Mouse (Mus musculus) layer of hippocampus, adult 18-20 months (tissue): ENCODE measurements around the gene Tert. TPM values are rescaled to one million over a fixed set of nuclear protein-coding genes. Genes with fewer than 3 reads are reported as not detected.

Experiments
- DNase-seq, 2 experiments: peaks; one replicate each; pipeline ENCODE4 v3.0.0; 2022; ENCODE audit warnings: low spot score in 2 of 2
- long read RNA-seq: library from polyadenylated mRNA; stranded (forward); transcript quantifications from one replicate; pipeline ENCODE4 v2.0.0, GENCODE M21; 2021
- total RNA-seq, 2 experiments: library from RNA; stranded (reverse); gene quantifications; 2 replicates each; pipeline ENCODE4 v1.2.3; 2021

Gene Tert
- 1 to 10 TPM; 2.4 to 3.6 TPM for total RNA-seq
- long read RNA-seq = 0 reads

DNA sequence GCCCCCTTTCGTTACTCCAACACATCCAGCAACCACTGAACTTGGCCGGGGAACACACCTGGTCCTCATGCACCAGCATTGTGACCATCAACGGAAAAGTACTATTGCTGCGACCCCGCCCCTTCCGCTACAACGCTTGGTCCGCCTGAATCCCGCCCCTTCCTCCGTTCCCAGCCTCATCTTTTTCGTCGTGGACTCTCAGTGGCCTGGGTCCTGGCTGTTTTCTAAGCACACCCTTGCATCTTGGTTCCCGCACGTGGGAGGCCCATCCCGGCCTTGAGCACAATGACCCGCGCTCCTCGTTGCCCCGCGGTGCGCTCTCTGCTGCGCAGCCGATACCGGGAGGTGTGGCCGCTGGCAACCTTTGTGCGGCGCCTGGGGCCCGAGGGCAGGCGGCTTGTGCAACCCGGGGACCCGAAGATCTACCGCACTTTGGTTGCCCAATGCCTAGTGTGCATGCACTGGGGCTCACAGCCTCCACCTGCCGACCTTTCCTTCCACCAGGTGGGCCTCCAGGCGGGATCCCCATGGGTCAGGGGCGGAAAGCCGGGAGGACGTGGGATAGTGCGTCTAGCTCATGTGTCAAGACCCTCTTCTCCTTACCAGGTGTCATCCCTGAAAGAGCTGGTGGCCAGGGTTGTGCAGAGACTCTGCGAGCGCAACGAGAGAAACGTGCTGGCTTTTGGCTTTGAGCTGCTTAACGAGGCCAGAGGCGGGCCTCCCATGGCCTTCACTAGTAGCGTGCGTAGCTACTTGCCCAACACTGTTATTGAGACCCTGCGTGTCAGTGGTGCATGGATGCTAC, at the start of gene Tert:
Tert (plus strand) TSS at position 167 of the 805 bp plus-strand sequence.
- peak; percentile 30 to 50 for DNase-seq

DNA sequence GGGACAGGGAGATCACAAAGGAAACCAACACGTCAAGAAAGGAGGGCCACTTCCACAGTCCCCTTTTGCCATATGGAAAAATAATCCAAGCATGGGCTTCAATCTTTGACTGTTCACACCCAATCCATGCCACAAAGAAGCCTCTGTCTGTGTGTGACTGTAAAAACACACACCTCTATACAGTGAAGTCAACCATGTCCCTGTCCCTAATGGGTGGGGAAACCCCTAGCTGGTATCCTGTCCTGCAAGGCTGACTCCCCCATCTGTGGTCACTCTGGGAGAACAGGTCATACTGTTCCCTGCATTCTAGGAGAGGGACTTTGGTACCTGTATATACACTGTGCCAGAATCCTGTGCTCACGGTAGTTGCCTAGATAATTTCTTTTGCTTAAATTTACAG, 49.4 kb upstream of the Tert start:
- no peak for DNase-seq

DNA sequence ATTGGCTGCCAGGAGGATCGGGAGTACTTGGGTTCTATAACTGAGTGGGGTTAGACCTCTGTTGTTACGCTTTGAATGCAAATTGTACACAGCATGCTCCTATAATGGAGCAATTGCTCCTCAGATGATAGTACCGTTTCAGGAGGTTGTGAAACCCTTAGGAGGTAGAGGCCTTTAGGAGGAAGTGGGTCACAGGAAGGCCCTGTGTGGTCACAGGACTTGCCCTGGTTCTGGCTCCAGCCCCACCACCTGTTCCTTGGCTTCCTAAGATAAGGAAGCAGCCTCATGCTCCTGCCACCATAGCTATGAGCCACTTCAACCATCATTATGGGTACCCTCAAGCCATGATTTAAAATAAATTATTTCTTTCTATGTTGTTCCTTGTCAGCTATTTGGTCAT, 35.2 kb upstream of the Tert start:
- DNase-seq = no peak

DNA sequence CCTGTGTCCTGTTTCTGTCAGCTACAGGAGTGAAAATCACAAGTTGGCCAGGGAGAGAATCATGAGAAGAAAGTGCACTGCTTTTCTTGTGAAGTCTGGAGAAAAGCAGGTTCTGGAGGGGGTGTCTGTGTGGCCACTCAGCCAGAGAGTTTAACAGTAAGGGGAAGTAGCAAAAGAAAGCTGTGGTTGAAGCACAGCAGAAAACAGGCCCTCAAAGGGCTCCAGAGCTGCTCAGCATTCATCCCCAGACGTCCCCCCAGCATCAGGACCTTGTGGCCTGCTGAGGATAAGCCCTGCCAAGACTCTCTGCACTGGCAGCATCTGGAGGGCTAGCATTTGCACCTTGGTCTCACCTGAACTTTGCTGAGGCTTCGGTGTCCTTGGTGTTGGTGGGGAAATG, 34.2 kb upstream of the Tert start:
- DNase-seq = no peak

DNA sequence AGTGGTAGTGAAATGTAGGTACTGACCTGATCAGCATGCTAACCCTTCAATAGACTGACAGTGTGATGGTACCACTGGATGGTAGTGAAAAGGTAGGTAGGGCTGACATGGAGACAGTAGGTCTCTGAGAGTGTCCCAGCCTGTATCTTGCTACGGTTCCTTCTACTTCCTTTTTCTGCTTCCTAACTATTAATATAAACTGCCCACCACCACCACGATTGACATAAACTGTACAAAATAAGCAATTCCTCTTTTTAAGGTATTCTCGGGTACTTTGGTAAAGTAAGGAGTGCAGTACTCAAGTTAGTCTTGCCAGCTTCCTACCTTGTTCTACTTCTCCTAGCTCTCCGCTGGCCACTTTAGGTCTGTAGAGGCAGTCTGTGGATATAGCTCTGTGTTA, 30.4 kb upstream of the Tert start:
- no peak for DNase-seq

DNA sequence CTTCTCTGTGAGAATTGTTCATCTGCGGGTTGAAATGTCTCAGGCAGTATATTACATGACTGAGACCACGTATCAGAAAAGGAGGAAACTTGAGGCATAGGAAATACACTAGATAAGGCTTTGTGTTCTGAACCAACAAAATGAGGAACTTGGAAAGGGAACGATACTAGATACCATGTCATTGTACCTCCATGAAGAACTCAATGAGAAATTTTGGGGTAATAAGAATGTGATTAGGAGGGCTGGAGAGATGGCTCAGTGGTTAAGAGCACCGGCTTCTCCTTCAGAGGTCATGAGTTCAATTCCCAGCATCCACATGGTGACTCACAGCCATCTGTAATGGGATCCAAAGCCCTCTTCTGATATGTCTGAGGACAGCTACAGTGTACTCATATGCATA, 26.5 kb upstream of the Tert start:
- no peak for DNase-seq

DNA sequence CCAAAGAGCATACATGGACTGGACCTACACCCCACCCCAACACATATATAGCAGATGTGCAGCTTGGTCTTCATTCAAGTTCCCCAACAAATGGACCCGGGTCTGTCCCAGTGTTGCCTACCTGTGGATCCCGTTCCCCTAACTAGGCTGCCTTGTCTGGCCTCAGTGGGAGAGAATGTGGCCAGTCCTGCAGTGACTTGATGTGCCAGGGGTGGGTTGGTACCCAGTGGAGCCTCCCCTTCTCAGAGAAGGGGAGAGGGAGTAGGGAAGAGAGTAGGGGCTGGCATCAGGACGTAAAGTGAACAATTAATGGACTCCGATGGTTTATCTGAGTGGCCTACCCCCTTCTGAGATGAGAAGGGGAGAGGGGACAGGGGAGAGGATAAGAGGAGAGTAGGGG, 23.7 kb upstream of the Tert start:
- DNase-seq = no peak

DNA sequence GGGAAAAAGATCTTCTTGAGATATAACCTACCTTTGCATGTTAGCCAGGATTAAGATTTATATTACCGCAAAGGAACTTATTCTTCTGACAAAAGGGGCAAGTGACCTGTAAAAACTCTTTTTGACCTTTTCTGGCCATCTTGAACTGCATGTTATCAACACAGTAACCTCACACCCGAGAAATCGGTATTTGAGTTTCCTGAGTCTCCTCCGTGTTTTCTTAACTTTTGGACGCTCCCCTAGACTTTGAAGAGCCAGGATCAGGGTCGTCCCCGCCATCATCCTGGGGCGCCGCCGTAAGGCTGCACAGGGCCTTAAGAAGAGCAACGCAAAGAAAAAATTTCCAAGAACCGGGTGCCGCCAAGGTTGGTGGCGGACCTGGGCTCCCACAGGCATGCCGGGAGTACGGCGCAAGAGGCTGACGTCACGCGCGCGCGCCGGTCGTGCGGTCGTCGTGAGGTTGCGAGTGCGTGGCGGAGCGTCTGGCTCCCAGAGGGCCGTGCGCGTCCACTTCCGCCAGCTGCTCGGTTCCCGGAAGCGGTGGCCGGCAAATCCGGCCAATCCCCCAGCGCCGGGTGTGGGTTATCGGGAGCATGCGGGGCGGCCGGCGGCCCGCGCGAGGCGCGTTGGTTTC, 23.1 kb upstream of the Tert start, which contains the start of gene Clptm1l:
Clptm1l (plus strand) TSS at position 485 of the 634 bp plus-strand sequence.
- peak; percentile 98 to 99 for DNase-seq

DNA sequence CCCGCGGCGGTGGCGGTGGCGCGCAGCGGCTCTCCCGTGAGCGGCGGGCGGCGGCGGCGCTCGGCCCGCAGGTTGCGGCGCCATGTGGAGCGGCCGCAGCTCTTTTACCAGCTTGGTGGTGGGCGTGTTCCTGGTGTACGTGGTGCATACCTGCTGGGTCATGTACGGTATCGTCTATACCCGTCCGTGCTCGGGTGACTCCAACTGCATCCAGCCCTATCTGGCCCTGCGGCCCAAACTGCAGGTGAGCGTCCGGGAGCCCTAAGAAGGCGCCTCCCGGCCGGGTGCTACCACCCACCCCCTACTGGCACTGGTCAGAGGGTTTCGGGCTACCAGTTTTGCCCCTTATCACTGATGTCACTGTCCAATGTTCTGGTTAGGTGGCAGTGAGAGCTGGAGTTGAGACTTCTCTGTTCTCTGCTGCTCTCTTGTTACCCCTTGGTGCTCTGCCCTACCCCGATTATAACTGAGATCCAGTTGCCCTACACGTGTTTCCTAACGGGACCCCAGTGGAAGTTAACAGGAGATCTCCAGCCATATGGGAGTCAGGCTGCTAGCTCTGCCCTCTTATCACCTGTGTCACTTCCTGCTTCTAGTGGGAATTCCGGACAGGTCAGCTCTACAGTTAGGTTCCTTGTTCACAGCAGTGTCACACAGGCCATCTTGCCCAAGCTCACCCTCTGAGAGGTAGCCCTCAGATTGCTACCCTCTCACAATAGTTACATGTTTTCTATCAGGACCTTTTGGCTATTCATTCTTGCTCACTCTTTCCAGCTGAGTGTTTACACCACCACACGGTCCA, 22.4 kb upstream of the Tert start:
- no peak for DNase-seq

DNA sequence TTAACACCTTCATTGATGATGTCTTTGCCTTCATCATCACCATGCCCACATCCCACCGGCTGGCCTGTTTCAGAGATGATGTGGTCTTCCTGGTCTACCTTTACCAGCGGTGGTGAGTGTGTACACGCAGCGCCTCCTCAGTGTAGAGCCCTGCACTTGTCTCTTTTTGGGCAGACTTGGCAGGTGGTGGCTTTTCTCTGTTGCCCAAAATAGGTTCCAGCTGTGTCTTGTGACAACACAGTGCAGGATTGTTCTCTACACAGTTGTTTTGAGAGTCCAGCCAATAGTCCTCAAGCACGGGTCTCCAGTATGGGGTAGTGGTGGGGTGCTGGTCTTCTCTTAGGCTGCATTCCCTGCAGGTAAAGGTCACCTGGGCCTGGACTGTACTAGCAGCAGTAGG, 8.3 kb upstream of the Tert start:
- no peak for DNase-seq

DNA sequence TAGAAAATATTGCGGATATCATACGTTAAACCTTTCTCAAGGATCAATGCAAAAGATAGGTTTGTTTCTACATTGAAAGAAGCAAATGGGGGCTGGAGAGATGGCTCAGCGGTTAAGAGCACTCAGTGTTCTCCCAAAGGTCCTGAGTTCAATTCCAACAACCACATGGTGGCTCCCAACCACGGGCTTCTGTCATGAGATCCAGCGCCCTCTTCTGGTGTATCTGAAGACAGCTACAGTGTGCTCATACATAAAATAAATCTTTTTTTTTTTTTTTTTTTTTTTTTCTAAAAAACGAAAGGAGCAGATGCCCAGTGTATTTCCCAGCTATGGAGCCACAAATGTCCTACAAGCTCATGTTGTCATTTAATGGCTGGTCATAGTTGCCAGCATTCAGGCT, 6.1 kb upstream of the Tert start:
- no peak for DNase-seq

DNA sequence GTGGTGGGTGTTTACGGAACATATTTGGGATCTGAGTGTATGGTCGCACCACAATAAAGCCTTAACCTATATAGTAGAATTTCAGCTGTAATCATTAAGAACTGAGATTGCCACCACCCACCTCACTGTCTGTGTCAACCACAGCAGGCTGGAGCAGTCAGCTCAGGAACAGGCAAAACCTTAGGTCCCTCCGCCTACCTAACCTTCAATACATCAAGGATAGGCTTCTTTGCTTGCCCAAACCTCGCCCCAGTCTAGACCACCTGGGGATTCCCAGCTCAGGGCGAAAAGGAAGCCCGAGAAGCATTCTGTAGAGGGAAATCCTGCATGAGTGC, 334 bp upstream of the Tert start:
- no peak for DNase-seq

DNA sequence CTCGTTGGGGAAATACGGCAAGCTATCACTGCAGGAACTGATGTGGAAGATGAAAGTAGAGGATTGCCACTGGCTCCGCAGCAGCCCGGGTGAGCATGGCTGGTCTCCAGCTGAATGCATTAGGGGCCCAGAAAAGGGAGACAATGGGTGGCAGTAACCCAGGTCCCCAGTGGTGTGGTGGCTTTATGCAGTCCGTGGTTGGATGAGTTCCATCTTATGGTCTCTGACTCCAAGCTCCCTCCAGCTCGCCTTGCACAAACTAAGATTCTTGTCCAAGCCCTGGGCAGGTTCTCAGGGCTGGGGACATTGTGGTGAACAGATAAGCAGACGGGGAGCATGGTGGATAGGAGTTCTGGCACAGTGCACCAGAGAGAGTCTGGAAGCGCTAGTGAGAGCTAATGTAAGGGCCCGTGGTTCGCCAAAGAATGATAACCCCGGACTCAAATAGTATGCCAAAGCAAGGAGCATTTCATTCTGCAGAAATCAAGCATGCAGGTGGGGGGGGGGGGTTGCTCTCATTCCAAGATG, 1.9 kb downstream of the Tert start:
- DNase-seq = no peak

DNA sequence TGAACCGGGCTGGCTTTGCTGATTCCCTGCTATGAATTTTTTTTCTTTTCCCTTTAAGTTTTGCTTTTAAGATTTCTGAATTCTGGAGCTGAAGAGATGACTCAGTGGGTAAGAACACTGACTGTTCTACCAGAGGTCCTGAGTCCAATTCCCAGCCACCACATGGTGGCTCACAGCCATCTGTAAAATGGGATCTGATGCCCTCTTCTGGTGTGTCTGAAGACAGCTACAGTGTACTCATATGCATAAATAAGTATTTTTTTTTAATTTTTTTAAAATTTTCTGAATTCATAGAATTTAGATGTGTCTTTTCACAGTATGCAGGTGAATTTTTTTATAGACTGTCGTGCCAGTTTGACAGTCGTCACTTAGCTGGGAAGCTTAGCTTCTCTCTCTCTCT, 5.1 kb downstream of the Tert start:
- DNase-seq = no peak

DNA sequence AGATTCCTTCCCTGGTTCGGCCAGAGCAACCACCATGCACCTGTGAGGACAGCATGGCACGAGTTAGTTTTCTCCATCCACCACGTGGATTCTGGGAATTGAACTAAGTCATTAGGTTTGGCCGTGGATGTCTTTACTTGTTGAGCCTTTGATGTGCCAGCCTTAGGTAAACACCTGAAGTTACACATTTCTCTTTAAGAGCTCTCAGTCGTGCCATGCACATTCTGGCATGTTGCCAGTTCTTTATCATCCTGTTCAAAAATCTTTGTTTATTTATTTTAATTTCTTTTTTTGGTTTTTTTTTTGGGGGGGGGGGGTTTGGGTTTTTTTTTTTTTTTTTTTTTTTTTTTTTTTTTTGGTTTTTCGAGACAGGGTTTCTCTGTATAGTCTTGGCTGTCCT, 11.1 kb downstream of the Tert start:
- no peak for DNase-seq

DNA sequence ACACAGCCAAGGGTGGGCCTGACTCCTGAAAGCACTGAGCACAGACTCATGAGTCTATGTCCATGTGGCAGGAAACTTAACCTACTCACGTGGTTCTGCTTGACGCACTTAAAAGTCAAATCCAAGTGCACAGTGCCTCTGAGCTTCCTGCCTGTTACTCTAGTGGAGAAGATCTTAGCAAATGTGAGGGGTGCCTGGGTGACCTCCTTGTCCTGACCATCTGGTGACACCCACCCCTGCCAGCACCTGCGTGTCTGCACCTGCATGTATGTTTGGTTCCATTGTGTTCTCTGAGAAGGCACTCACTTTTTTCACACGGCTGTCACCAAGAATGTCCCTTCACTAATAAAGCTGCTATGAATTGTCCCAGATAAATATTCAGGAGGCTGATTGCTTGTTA, 14.6 kb downstream of the Tert start:
- no peak for DNase-seq

DNA sequence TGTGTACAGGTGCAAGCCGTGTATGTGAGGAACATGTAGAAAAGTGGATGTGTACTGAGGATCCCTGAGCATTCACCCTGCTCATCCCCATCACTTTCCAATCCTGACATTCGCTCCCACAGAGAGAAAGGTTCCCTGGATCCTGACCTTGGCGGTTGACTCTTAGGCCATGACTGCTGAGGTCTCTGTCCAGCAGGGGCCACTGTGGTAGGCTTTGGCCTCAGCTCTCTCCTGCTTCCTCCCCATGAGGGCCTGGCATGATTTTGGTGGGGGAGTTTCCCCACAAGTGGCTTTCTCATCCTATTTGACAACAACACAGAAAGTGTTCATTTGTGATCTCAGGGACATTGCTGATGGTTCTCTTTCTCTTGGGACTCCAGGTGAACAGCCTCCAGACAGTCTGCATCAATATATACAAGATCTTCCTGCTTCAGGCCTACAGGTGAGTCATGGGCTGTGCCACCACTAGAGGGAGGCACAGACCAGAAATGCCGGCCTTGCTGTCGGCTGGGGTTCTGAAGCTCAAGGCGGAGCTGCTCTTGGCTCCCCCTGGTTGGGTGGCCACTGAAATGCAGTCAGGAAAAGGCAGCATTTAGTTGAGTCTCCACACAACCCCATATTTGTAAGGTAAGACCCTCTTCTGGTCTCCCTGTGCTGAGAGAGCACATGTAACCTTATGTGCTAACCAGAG, 19.8 kb downstream of the Tert start:
- DNase-seq = peak; percentile 24 to 69

DNA sequence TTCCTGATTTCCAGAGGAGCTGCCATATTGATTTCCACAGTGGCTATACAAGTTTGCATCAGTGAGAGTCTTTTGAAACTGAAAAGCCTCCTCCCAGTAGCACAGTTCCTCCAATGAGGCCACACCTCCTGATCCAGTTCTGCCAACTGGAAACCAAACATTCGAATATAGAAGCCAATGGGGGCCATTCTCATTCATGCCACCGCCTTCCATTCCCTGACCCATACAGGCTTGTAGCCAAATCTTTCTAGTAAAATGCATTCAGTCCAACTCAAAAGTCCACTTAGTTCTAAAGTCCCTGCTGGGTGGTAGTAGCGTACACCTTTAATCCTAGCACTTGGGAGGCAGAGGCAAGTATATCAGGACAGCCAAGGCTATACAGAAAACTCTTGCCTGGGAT, 26.6 kb downstream of the Tert start:
- DNase-seq = no peak

DNA sequence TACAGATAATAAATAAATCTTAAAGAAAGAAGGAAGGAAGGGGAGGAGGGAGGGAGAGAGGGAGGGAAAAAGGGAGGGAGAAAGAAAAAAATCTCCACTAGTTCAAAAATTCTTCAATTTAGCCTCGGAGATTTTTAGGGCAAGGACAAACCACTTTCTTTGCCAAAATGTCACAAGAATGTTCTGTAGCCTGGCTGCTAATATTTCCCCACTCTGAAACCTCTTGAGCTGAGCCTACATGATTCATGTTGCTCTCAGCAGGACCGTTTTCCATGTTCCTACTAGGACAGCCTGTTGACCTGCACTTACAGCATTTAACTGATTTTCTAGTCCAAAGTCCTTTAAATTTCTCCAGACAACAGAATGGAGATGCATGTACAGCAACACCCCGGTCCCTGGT, 28.3 kb downstream of the Tert start:
- no peak for DNase-seq

DNA sequence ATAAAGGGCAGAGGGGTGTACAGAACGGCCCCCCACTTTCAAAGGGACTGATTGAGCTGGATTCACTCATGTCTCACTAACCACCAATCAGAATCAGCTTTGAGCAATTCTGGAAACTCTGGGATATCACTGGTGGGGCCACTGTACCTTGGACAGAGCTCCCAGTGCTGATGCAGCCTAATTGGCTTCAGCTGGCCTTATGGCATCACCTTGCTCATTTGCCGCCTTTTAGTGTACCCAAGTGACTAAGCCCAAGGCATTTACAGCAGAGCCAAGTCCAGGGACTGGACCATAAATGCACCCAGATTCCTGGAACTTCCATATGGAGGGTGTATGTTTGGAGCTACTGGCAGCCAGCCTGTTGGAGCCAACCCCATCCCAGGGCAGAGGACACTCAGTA, 32.2 kb downstream of the Tert start:
- DNase-seq = no peak

DNA sequence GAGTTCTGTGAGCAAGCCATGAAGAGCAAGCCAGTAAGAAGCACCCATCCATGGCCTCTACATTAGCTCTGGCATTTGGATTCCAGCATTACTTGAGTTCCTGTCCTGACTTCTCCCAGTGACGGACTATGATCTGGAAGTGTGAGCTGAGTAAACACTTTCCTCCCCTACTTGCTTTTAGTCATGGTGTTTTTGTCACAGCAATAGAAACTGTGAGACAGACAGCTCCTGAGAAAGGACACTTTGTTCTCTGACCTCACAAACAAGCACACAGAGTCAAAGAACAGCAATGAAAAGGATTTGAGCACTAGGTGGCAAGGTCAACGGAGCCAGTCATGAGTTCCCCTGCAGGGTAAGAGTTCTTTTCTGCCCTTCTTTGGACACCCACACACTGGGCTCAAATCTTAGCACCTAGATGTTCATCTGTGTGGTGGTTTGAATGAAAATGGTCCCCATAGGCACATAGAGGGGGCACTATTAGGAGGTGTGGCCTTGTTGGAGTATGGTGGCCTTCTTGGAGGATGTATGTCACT, 33.5 kb downstream of the Tert start:
- no peak for DNase-seq
